Mouse (Mus musculus) sigmoid colon, adult 10 weeks (tissue): ENCODE measurements around the gene Pcsk4. TPM values are rescaled to one million over a fixed set of nuclear protein-coding genes. Genes with fewer than 3 reads are reported as not detected.

Experiments used
- polyA plus RNA-seq: library from polyadenylated mRNA; stranded (reverse); fragments of 350-450 nt; fragmentation: Illumina TruSeq; extraction: RNeasy Lipid Tissue Mini Kit (QIAGEN cat#74804); gene quantifications from one replicate; pipeline ENCODE4 v1.2.3, GENCODE M21; 2014; ENCODE audit warnings: low read depth, low replicate concordance

The Pcsk4 gene
- not detected for polyA plus RNA-seq

GRCm38 (mm10) chr10:80329273-80330081, at the start of gene Pcsk4, which contains the start of gene Reep6:
Pcsk4 (minus strand) TSS chr10:80329498.
Reep6 (plus strand) TSS chr10:80329953.

DNA sequence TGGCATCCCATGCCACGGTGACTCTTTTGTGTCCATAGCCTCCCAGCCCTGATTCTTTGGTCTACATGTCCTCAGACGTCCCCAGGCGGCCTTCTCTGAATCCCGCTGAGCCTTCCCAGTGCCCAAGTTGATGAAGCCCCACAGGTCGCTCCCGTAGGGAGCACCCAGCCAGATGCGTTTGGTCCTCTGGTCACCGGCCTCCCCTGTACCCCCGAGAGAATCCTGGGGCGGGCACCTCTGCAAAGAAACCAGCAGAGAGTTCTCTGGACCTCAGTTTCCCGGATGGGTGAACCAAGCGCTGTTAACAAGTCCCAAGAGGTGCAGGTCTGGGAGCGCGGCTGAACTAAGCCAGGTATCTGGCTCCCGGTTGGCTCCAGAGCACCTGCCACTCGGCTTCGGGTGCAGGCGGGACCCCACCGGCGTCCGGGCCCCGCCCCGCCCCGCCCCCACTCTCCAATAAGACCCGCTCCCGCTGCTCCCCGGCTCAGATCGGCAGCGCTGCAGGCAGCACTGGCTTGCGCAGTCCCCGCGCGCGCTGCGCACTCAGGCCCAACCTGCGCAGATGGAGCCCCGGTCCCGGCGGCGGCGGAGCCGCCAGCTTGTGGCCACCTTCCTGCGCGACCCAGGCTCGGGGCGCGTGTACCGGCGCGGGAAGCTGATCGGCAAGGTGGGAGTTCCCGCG, 26.8 kb upstream of the Pcsk4 start, which contains the start of gene Plk5:
Gene Plk5 (plus strand): TSS at position 459 of the 682 bp plus-strand sequence.

GRCm38 (mm10) chr10:80348244-80348781, 19.0 kb upstream of the Pcsk4 start, which contains the start of gene Adamtsl5:
Adamtsl5 (minus strand) TSS chr10:80348412.

DNA sequence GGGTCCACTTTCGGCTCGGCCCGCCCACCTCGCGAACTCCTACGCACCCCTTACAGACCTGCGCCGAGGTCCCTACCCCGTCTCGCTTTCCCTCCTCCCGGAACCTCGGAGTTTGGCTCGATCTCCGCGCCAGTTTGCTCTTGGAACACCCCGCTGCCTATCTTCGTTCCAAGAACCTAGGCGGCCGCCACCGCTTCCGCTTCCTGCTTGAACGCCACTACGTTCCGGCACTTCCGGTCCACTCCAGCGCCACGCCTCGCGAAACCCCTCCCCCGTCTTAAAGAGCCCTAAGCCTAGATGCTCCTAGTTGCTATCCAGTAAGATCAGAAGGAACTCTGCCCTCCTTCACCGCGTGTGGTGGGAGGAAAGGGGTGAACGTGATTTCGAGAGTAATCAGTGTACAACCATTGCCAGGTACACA, 8.9 kb downstream of the Pcsk4 start, which contains the start of gene 2310011J03Rik:
Gene 2310011J03Rik (minus strand): TSS at position 198 of the 421 bp plus-strand sequence.

DNA sequence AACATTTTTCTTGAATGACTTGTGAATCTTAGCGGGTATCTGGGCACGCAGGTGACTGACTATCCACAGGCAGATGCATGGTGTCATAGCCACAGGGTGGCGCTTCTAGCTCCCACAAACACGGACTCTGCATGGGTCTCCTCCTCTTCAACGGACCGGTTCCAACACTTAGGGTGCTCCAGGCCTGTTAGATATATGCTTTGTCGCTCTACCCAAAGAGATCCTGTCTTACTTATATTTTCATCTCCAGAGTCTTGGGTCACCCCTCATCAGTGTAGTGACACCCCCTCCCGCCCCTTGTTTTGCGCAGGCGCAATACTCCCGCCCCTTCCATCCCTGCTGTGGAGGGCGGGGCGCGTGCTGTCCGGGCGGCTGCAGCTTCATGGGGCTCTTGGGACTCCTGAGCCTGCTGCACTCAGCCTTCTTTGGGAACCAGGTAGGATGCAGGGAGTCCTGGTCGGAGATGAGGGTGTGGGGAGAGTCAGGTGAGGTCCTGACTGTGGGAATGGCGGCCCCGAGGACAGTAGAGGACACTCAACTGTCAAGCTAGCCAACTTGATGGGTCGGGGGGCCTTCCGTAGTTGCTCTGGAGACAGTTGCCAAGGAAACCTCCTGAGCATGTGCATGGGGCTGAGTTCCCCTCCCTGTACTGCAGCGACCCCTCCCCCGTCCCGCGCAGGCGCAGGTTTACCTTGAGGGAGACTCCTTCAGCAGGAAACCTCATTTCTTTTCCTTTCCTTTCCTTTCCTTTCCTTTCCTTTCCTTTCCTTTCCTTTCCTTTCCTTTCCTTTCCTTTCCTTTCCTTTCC, 33.5 kb downstream of the Pcsk4 start, which contains the start of gene Apc2:
Gene Apc2 (plus strand): TSS at position 360 of the 808 bp plus-strand sequence.

DNA sequence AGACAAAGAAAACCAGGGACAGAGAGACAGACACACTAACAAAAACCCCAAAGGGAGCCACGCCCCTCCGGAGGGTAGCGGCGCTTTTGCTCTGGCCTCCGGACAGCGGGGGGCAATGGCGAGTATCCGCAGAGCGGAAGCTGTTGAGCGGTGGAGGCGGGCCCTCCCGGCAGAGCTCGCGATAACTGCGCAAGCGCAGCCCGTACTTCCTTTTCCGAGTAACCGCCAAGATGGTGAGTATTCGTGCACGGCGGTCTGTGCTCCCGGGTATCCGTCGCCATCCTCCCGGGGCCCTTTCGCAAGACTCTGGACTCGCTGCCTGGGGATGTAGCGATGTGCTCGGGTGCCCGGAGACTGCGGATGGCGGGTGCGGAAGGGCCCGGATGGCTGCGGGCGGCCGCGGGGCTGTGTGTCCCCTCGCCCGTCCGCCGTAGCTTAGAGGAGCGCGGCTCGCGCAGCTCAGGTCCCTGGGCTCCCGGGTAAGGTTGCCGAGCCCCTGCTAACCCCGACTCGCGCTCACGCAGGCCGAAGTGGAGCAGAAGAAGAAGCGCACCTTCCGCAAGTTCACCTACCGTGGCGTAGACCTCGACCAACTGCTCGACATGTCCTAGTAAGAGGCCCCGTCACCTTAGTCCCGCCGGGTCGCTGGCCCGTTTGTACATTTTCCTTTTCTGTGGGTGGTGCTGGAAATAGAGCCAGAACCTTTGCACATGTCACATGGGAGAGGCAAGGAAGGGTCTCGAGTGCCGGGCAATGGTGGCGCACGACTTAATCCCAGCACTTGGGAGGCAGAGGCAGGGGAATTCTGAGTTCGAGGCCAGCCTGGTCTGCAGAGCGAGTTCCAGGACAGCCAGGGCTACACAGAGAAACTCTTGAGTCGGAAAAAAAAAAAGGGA, 36.8 kb downstream of the Pcsk4 start, which contains the start of gene Rps15:
Gene Rps15 (plus strand): TSS at position 203 of the 896 bp plus-strand sequence.

Other genes with a start within 250 kb of the Pcsk4 start
- gene Sbno2, start 223.9 kb downstream of the Pcsk4 start, polyA plus RNA-seq, result 1.6 TPM
- 6.7 TPM for gene Stk11, start 213.7 kb downstream of the Pcsk4 start, polyA plus RNA-seq
- gene Atp5d, start 190.9 kb downstream of the Pcsk4 start, polyA plus RNA-seq, result 0.50 TPM
- gene Cbarp, start 188.7 kb downstream of the Pcsk4 start, polyA plus RNA-seq, result not detected
- 13.1 TPM for gene Midn, start 181.2 kb downstream of the Pcsk4 start, polyA plus RNA-seq
- gene Cirbp, start 163.5 kb downstream of the Pcsk4 start, polyA plus RNA-seq, result 23.0 TPM
- gene 1600002K03Rik, start 156.6 kb downstream of the Pcsk4 start, polyA plus RNA-seq, result not detected
- 0.79 TPM for gene Efna2, start 150.0 kb downstream of the Pcsk4 start, polyA plus RNA-seq
- 4.9 TPM for gene Mum1, start 103.1 kb downstream of the Pcsk4 start, polyA plus RNA-seq
- 12.8 TPM for gene Ndufs7, start 80.4 kb downstream of the Pcsk4 start, polyA plus RNA-seq
- not detected for gene Gamt, start 68.5 kb downstream of the Pcsk4 start, polyA plus RNA-seq
- gene Dazap1, start 68.0 kb downstream of the Pcsk4 start, polyA plus RNA-seq, result 27.3 TPM
- 2.1 TPM for gene Rps15, start 37.0 kb downstream of the Pcsk4 start, polyA plus RNA-seq
- not detected for gene Apc2, start 33.5 kb downstream of the Pcsk4 start, polyA plus RNA-seq
- 0.98 TPM for gene 2310011J03Rik, start 9.0 kb downstream of the Pcsk4 start, polyA plus RNA-seq
- gene Reep6, start 455 bp upstream of the Pcsk4 start, polyA plus RNA-seq, result 0.88 TPM
- gene Adamtsl5, start 18.9 kb upstream of the Pcsk4 start, polyA plus RNA-seq, result 0.57 TPM
- gene Plk5, start 27.0 kb upstream of the Pcsk4 start, polyA plus RNA-seq, result not detected
- gene Mex3d, start 58.2 kb upstream of the Pcsk4 start, polyA plus RNA-seq, result 6.1 TPM
- not detected for gene Mbd3, start 70.1 kb upstream of the Pcsk4 start, polyA plus RNA-seq
- gene Uqcr11, start 77.3 kb upstream of the Pcsk4 start, polyA plus RNA-seq, result not detected
- 3.2 TPM for gene Tcf3, start 104.1 kb upstream of the Pcsk4 start, polyA plus RNA-seq
- gene Onecut3, start 165.3 kb upstream of the Pcsk4 start, polyA plus RNA-seq, result not detected
- gene Atp8b3, start 209.6 kb upstream of the Pcsk4 start, polyA plus RNA-seq, result not detected
- 0.66 TPM for gene Rexo1, start 232.1 kb upstream of the Pcsk4 start, polyA plus RNA-seq
- gene Klf16, start 247.8 kb upstream of the Pcsk4 start, polyA plus RNA-seq, result 2.7 TPM